In the genomic region with DNA sequence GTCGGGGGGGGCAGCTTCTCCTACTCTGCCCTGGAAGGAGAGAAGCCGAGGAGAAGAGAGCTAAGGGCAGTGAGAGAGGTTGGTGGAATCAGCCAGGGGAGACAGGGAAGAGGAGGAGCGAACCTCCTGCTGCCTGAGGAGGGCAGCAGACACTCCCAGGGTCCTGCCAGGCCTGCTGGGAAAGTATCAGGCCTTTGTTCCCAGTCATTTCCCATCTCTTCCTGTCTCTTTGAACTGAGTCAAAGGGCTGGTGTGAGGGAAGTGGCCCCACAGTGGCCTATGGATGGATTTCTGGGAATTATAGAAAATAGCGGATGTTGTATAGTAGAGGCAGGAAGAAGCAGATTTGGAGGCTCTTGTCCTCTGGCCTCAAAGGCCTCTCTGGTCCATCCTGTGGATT, we compare ENCODE assay signal across 10 mouse cellular contexts. TPM values are rescaled to one million over a fixed set of nuclear protein-coding genes. Genes with fewer than 3 reads are reported as not detected.
DNase-seq lines count a peak whose midpoint lies in the region; ATAC-seq and TF ChIP-seq lines count a peak whose summit lies in the region.
"Had no signal": no experiment of that assay in that cellular context is flagged by ENCODE, and none has a peak within 500 bp of the region (broad histone marks: within the 10 kb centered on the region; RNA-seq: fewer than 3 reads in every experiment).

No protein-coding gene starts in this region.

- no peak for DNase-seq in kidney, adult 2 months
- DNase-seq in kidney, adult 18-20 months: no peak
- no peak for DNase-seq in midbrain, postnatal 0 days (ENCODE audit: low spot score)
- peak; percentile 20 for DNase-seq in thymus, postnatal 0 days (ENCODE audit: low spot score)
- DNase-seq in ovary, postnatal 36 days (ENCODE audit: low spot score): no peak

- 63% methylated on average over 4 of the region's 4 CpGs for WGBS in kidney, adult 2 months
- 52% methylated on average over 4 of the region's 4 CpGs for WGBS in midbrain, postnatal 0 days
- 40% methylated on average over 4 of the region's 4 CpGs for WGBS in midbrain, embryonic 13.5 days
- 48% methylated on average over 4 of the region's 4 CpGs for whole genome bisulfite sequencing in heart, embryonic 16.5 days

- H3K36me3 ChIP-seq in kidney, adult 2 months (ENCODE audit: control insufficient read depth, insufficient read depth, low read length): no peaks in the 10 kb centered on the region
- no peaks in the 10 kb centered on the region for H3K36me3 ChIP-seq in midbrain, postnatal 0 days (ENCODE audit: insufficient read depth, low read length)
- H3K36me3 ChIP-seq in midbrain, embryonic 13.5 days: no peaks in the 10 kb centered on the region
- no peaks in the 10 kb centered on the region for H3K36me3 ChIP-seq in heart, embryonic 16.5 days (ENCODE audit: control insufficient read depth, insufficient read depth)
- H3K36me3 ChIP-seq: embryonic facial prominence, embryonic 12.5 days had no signal

- H3K4me1 ChIP-seq in kidney, adult 2 months (ENCODE audit: control insufficient read depth, insufficient read depth, low read length): no peaks in the 10 kb centered on the region
- no peaks in the 10 kb centered on the region for H3K4me1 ChIP-seq in midbrain, postnatal 0 days (ENCODE audit: insufficient read depth, low read length)
- H3K4me1 ChIP-seq in midbrain, embryonic 13.5 days (replicated peaks): no peaks in the 10 kb centered on the region
- peaks cover 2% of the 10 kb centered on the region; the same call in 1 of the 2 replicates for H3K4me1 ChIP-seq in heart, embryonic 16.5 days (ENCODE audit: control insufficient read depth, insufficient read depth, low read length)
- H3K4me1 ChIP-seq: embryonic facial prominence, embryonic 12.5 days had no signal

- TF ChIP-seq POLR2A in kidney, adult 2 months (IDR thresholded peaks at IDR 0.05; ENCODE audit: low read depth, low read length): no peak

- H3K9me3 ChIP-seq in midbrain, postnatal 0 days (ENCODE audit: low read length): no peaks in the 10 kb centered on the region
- 0 out of 2 replicates have a peak, but pooled peaks cover 2% of the 10 kb centered on the region for H3K9me3 ChIP-seq in midbrain, embryonic 13.5 days
- H3K9me3 ChIP-seq in heart, embryonic 16.5 days (replicated peaks; ENCODE audit: control insufficient read depth, low read length): no peaks in the 10 kb centered on the region
- H3K9me3 ChIP-seq: embryonic facial prominence, embryonic 12.5 days had no signal

- H3K9ac ChIP-seq in midbrain, postnatal 0 days (replicated peaks; ENCODE audit: low read length, poor library complexity, severe bottlenecking): no peak overlapping the region
- no peak overlapping the region for H3K9ac ChIP-seq in midbrain, embryonic 13.5 days (replicated peaks)
- no peak overlapping the region for H3K9ac ChIP-seq in heart, embryonic 16.5 days (ENCODE audit: low read length)
- H3K9ac ChIP-seq: embryonic facial prominence, embryonic 12.5 days had no signal

- no peaks in the 10 kb centered on the region for H3K27me3 ChIP-seq in kidney, adult 2 months (replicated peaks; ENCODE audit: control insufficient read depth, insufficient read depth, low read length)
- no peaks in the 10 kb centered on the region for H3K27me3 ChIP-seq in midbrain, postnatal 0 days (ENCODE audit: insufficient read depth, low read length)
- no peaks in the 10 kb centered on the region for H3K27me3 ChIP-seq in midbrain, embryonic 13.5 days
- no peaks in the 10 kb centered on the region for H3K27me3 ChIP-seq in heart, embryonic 16.5 days (ENCODE audit: control insufficient read depth, insufficient read depth, low read length)
- H3K27me3 ChIP-seq: embryonic facial prominence, embryonic 12.5 days had no signal

- no peak overlapping the region for H3K4me2 ChIP-seq in midbrain, postnatal 0 days (ENCODE audit: low read depth, low read length, poor library complexity, severe bottlenecking)
- H3K4me2 ChIP-seq in midbrain, embryonic 13.5 days (replicated peaks): no peak overlapping the region
- H3K4me2 ChIP-seq in heart, embryonic 16.5 days (ENCODE audit: low read depth, low read length): no peak overlapping the region
- H3K4me2 ChIP-seq: embryonic facial prominence, embryonic 12.5 days; midbrain, embryonic 11.5 days had no signal

- no peak overlapping the region for H3K4me3 ChIP-seq in kidney, adult 2 months (ENCODE audit: insufficient read depth, low read depth, low read length)
- no peak overlapping the region for H3K4me3 ChIP-seq in midbrain, postnatal 0 days (ENCODE audit: low read depth, low read length)
- H3K4me3 ChIP-seq in midbrain, embryonic 13.5 days (replicated peaks): no peak overlapping the region
- H3K4me3 ChIP-seq in heart, embryonic 16.5 days (ENCODE audit: low read length): no peak overlapping the region
- H3K4me3 ChIP-seq: embryonic facial prominence, embryonic 12.5 days had no signal

- no peak for ATAC-seq in midbrain, postnatal 0 days (ENCODE audit: low FRiP score)
- no peak for ATAC-seq in midbrain, embryonic 13.5 days
- peak; percentile 61 for ATAC-seq in heart, embryonic 16.5 days (replicated peaks; ENCODE audit: extremely low read depth, insufficient read depth, low FRiP score)
- no peak for ATAC-seq in frontal cortex, adult (ENCODE audit: low TSS enrichment)

- TF ChIP-seq CTCF in kidney, adult 2 months (conservative IDR thresholded peaks at IDR 0.05; ENCODE audit: insufficient read depth, insufficient read length, low read depth, low read length): peak; percentile 22; the same call in 1 of the 2 replicates
- TF ChIP-seq CTCF in midbrain, postnatal 0 days (IDR thresholded peaks at IDR 0.05): peak; percentile 19

- no peak overlapping the region for H3K27ac ChIP-seq in kidney, adult 2 months (ENCODE audit: insufficient read depth, low read depth, low read length)
- H3K27ac ChIP-seq in midbrain, postnatal 0 days (ENCODE audit: low read depth, low read length): no peak overlapping the region
- H3K27ac ChIP-seq in midbrain, embryonic 13.5 days: no peak overlapping the region
- peak overlapping the region; percentile 81 for H3K27ac ChIP-seq in heart, embryonic 16.5 days (ENCODE audit: low read length)
- H3K27ac ChIP-seq: embryonic facial prominence, embryonic 12.5 days had no signal

RNA-seq across cellular contexts. Expression of a gene that starts 22.1 kb away (rescaled TPM):
- polyA plus RNA-seq in kidney, adult 2 months (2012; rRNA removed): 1.0 and 5.7 TPM in 2 replicates
- total RNA-seq in midbrain, postnatal 0 days (2014; rRNA removed): 10.8 and 18.0 TPM in 2 replicates
- polyA plus RNA-seq in midbrain, postnatal 0 days (2015; fragmentation: Nextera tagmentation; extraction: Ambion mirVana): 23.0 and 23.6 TPM in 2 replicates
- polyA plus RNA-seq in midbrain, embryonic 13.5 days (2015; fragmentation: Nextera tagmentation; extraction: Ambion mirVana): 4.3 and 4.4 TPM in 2 replicates
- polyA plus RNA-seq in heart, embryonic 16.5 days (2015; fragmentation: Nextera tagmentation; extraction: Ambion mirVana): 10.4 and 18.1 TPM in 2 replicates
- 145 and 188 TPM in 2 replicates for polyA plus RNA-seq in thymus, postnatal 0 days (2015; fragmentation: Nextera tagmentation; extraction: Ambion mirVana)

RNA-seq across cellular contexts. Expression of a gene that starts 24.6 kb away (rescaled TPM):
- polyA plus RNA-seq in kidney, adult 2 months (2012; rRNA removed): not detected in 2 replicates
- not detected in 2 replicates for total RNA-seq in midbrain, postnatal 0 days (2014; rRNA removed)
- polyA plus RNA-seq in midbrain, postnatal 0 days (2015; fragmentation: Nextera tagmentation; extraction: Ambion mirVana): not detected in 2 replicates
- not detected in 2 replicates for polyA plus RNA-seq in midbrain, embryonic 13.5 days (2015; fragmentation: Nextera tagmentation; extraction: Ambion mirVana)
- not detected in 2 replicates for polyA plus RNA-seq in heart, embryonic 16.5 days (2015; fragmentation: Nextera tagmentation; extraction: Ambion mirVana)
- polyA plus RNA-seq in thymus, postnatal 0 days (2015; fragmentation: Nextera tagmentation; extraction: Ambion mirVana): 0.14 and 0.39 TPM in 2 replicates
- polyA plus RNA-seq: embryonic facial prominence, embryonic 12.5 days; midbrain, embryonic 11.5 days had no signal

RNA-seq across cellular contexts. Expression of a gene that starts 43.9 kb away (rescaled TPM):
- polyA plus RNA-seq in kidney, adult 2 months (2012; rRNA removed): 57.2 and 62.2 TPM in 2 replicates
- total RNA-seq in midbrain, postnatal 0 days (2014; rRNA removed): 151 and 167 TPM in 2 replicates
- 100 and 104 TPM in 2 replicates for polyA plus RNA-seq in midbrain, postnatal 0 days (2015; fragmentation: Nextera tagmentation; extraction: Ambion mirVana)
- 77.9 and 83.5 TPM in 2 replicates for polyA plus RNA-seq in midbrain, embryonic 13.5 days (2015; fragmentation: Nextera tagmentation; extraction: Ambion mirVana)
- polyA plus RNA-seq in heart, embryonic 16.5 days (2015; fragmentation: Nextera tagmentation; extraction: Ambion mirVana): 113 and 115 TPM in 2 replicates
- polyA plus RNA-seq in thymus, postnatal 0 days (2015; fragmentation: Nextera tagmentation; extraction: Ambion mirVana): 56.7 and 61.8 TPM in 2 replicates

RNA-seq across cellular contexts. Expression of a gene that starts 49.1 kb away (rescaled TPM):
- polyA plus RNA-seq in kidney, adult 2 months (2012; rRNA removed): 64.7 and 68.2 TPM in 2 replicates
- 0.66 and 0.71 TPM in 2 replicates for total RNA-seq in midbrain, postnatal 0 days (2014; rRNA removed)
- 0.54 and 0.68 TPM in 2 replicates for polyA plus RNA-seq in midbrain, postnatal 0 days (2015; fragmentation: Nextera tagmentation; extraction: Ambion mirVana)
- 0.12 and 0.15 TPM in 2 replicates for polyA plus RNA-seq in midbrain, embryonic 13.5 days (2015; fragmentation: Nextera tagmentation; extraction: Ambion mirVana)
- polyA plus RNA-seq in heart, embryonic 16.5 days (2015; fragmentation: Nextera tagmentation; extraction: Ambion mirVana): 1.3 and 1.4 TPM in 2 replicates
- polyA plus RNA-seq in thymus, postnatal 0 days (2015; fragmentation: Nextera tagmentation; extraction: Ambion mirVana): 0.47 and 0.50 TPM in 2 replicates
